Mouse (Mus musculus): ENCODE measurements around the gene Arhgap32. TPM values are rescaled to one million over a fixed set of nuclear protein-coding genes. Genes with fewer than 3 reads are reported as not detected.
"Not testable (repeated sequence)": the region's sequence is repeated elsewhere in the genome, so short reads cannot be mapped to it uniquely, and the experiment has no call there.

Gene Arhgap32
- total RNA-seq, 2 experiments from 2014 or later: 188 to 201 TPM

DNA sequence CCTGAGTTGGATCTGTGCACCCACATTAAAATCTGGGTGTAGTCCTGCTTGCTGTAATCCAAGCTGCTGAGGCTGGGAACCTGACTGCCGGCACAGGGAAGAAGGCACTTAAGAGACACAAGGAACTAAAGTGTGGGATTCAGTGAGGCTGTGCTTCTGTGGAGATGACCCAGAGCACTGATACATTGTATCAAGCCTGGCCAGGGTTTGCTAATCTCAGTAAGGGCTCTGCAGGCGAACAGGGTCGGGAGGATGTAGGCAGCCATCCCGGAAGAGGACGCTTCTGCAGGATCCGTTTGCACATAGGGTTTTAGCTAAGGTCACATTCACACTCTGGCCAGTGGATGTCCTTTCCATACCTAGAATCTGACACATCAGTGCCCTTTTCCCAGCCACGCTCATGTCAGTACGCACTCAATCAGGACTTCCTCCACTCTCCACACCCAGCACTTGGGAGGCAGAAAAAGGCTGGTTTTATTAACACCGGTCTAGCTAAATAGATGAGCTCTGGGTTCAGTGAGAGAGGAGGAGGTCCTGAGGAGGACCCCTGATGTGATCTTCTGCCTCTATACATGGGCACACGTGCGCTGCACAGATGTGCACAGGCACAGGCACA lies 20.9 kb downstream of the Arhgap32 start:
- no peak for DNase-seq (ENCODE audit: low spot score in 2 of 2)

- no peak for DNase-seq (ENCODE audit: low spot score in 2 of 2)
Observed at GRCm38 (mm10) chr9:32137697-32138426, 21.9 kb downstream of the Arhgap32 start.

GRCm38 (mm10) chr9:32138616-32139015 lies 22.7 kb downstream of the Arhgap32 start:
- DNase-seq (ENCODE audit: low spot score in 2 of 2): no peak

GRCm38 (mm10) chr9:32139641-32140040 lies 23.7 kb downstream of the Arhgap32 start:
- no peak for DNase-seq (ENCODE audit: low spot score in 2 of 2)

- DNase-seq (ENCODE audit: low spot score in 2 of 2): no peak
Observed at GRCm38 (mm10) chr9:32142834-32143233, 26.9 kb downstream of the Arhgap32 start.

GRCm38 (mm10) chr9:32143451-32143850 lies 27.5 kb downstream of the Arhgap32 start:
- DNase-seq (ENCODE audit: low spot score in 2 of 2): no peak

- no peak for DNase-seq (ENCODE audit: low spot score in 2 of 2)
Observed at GRCm38 (mm10) chr9:32146257-32146996, 30.5 kb downstream of the Arhgap32 start.

- DNase-seq (ENCODE audit: low spot score in 2 of 2): no peak
Observed at GRCm38 (mm10) chr9:32149241-32149640, 33.3 kb downstream of the Arhgap32 start.

GRCm38 (mm10) chr9:32149836-32150642 lies 34.1 kb downstream of the Arhgap32 start:
- DNase-seq (ENCODE audit: low spot score in 2 of 2): no peak

- DNase-seq (ENCODE audit: low spot score in 2 of 2): no peak
Observed at GRCm38 (mm10) chr9:32154727-32155371, 38.9 kb downstream of the Arhgap32 start.

DNA sequence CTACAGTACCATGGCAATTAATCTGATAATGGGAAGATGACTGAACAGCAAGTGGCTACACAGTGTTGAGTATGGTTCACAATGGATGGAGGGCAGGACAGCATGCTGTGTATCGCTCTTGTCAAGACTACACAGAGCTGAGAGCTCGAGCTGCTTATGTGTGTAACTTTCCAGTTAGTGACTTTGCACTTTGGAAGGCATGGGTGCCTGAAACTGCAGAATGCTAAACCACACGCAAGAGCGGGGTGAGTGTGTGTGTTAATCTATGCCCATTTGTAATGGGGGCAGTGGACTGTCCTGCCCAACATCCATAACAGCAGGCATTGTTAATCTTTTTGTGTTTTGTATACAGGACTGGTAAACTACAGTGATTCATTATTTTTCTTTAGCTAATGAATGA lies 40.8 kb downstream of the Arhgap32 start:
- no peak for DNase-seq (ENCODE audit: low spot score in 2 of 2)

- DNase-seq (ENCODE audit: low spot score in 2 of 2): no peak
Observed at GRCm38 (mm10) chr9:32157201-32157600, 41.3 kb downstream of the Arhgap32 start.

GRCm38 (mm10) chr9:32158837-32159543 lies 43.1 kb downstream of the Arhgap32 start:
- peak; percentile 47 to 67 for DNase-seq (ENCODE audit: low spot score in 2 of 2)

DNA sequence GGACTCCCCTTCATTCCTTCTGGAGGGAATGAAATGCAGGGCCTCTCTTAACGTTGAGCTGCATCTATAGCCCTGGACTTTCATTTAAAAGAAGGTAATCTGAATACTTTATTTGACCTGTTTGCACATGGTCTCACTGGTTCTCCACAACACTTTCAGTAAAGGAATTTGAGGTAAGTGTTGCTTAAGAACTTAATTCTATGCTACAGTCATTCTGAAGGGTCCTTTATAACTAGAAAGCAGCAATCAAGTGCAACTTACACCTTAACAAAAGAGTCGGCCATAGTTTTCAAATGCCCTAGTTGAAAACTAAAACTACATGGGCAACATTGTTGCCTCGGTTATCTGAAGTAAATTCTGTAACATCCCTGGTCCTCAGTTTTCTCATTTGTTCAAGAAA lies 43.8 kb downstream of the Arhgap32 start:
- no peak for DNase-seq (ENCODE audit: low spot score in 2 of 2)

GRCm38 (mm10) chr9:32162792-32163191 lies 46.9 kb downstream of the Arhgap32 start:
- DNase-seq (ENCODE audit: low spot score in 2 of 2): no peak

DNA sequence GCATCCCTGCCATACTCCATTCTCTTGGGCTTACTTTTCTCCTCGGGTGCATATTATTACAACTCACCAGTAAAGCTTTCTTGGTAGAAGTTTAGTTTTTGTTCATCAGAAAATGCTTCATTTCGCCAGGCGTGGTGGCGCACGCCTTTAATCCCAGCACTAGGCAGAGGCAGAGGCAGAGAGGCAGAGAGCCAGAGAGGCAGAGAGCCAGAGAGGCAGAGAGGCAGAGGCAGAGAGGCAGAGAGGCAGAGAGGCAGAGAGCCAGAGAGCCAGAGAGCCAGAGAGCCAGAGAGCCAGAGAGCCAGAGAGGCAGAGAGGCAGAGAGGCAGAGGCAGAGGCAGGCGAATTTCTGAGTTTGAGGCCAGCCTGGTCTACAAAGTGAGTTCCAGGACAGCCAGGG lies 47.9 kb downstream of the Arhgap32 start:
- DNase-seq (ENCODE audit: low spot score in 2 of 2): not testable (repeated sequence)

GRCm38 (mm10) chr9:32168546-32169137 lies 52.7 kb downstream of the Arhgap32 start:
- no peak for DNase-seq (ENCODE audit: low spot score in 2 of 2)

GRCm38 (mm10) chr9:32170713-32171112 lies 54.8 kb downstream of the Arhgap32 start:
- DNase-seq (ENCODE audit: low spot score in 2 of 2): no peak

DNA sequence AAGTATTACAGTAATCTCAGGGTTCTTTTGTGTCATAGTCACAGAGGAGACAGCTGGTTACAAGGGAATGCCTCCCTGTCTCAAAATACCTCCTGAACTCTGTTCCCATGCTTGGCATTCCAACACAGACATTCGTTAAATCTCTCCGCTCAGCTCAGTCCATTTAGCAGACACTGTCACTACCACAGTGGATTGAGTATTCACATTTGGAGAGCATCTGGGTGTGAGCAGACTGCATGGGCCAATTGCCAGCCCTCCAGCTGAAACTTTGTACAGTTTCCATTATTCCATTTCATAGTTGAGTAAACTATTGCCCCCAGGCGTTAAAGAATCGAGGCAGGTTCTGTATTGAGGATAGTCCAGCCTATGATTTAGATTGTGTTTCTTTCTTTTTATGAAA lies 60.7 kb downstream of the Arhgap32 start:
- DNase-seq (ENCODE audit: low spot score in 2 of 2): no peak

GRCm38 (mm10) chr9:32181170-32181569 lies 65.2 kb downstream of the Arhgap32 start:
- no peak for DNase-seq (ENCODE audit: low spot score in 2 of 2)

All from layer of hippocampus, postnatal 14 days (tissue).